Mouse (Mus musculus) lung, postnatal 25 days (tissue): ENCODE measurements at regions not wholly inside any gene's neighbourhood (a gene's known extent, or its start where the extent isn't known, plus 50 kb on each side); places are given as distances from the start of the nearest gene placed in this dataset.

Source experiments
- DNase-seq: peaks from one replicate; pipeline ENCODE4 v3.0.0; 2022; ENCODE audit warnings: low spot score

- no peak for DNase-seq
Observed at GRCm38 (mm10) chr16:76076231-76076630, 54.1 kb upstream of the Samsn1 start.
